Mouse (Mus musculus) kidney, embryonic 14.5 days (tissue): ENCODE measurements at regions not wholly inside any gene's neighbourhood (a gene's known extent, or its start where the extent isn't known, plus 50 kb on each side); places are given as distances from the start of the nearest gene placed in this dataset.

ENCODE experiments used
- ATAC-seq: fragments of 200-750 bp; cut with Nextera tagmentation; 2 replicates; pipeline ENCODE4 v1.8.0; 2017; ENCODE audit warnings: moderate number of reproducible peaks, mild to moderate bottlenecking, moderate TSS enrichment, moderate library complexity; ENCODE audit not compliant: low FRiP score, low TSS enrichment
- H3K27ac ChIP-seq: fragments of 300-500 bp; sonication (generic); 2 replicates; pipeline ENCODE4 v1.5.1; 2014; ENCODE audit warnings: low read depth, mild to moderate bottlenecking, low read length, moderate library complexity, mixed read lengths
- H3K27me3 ChIP-seq: fragments of 300-500 bp; sonication (generic); 2 replicates; pipeline ENCODE4 v1.6.1; 2014; ENCODE audit warnings: mild to moderate bottlenecking, low read length; ENCODE audit not compliant: control insufficient read depth, insufficient read depth
- H3K36me3 ChIP-seq: fragments of 300-500 bp; sonication (generic); 2 replicates; pipeline ENCODE4 v1.6.1; 2014; ENCODE audit warnings: low read length, mixed read lengths; ENCODE audit not compliant: control insufficient read depth, insufficient read depth
- H3K4me1 ChIP-seq: fragments of 300-500 bp; sonication (generic); 2 replicates; pipeline ENCODE4 v1.6.1; 2014; ENCODE audit warnings: low read length, mixed read lengths; ENCODE audit not compliant: control insufficient read depth, insufficient read depth
- H3K4me2 ChIP-seq: fragments of 300-500 bp; sonication (generic); replicated peaks from 2 replicates; pipeline ENCODE4 v1.6.1; 2014; ENCODE audit warnings: low read depth, mild to moderate bottlenecking, low read length
- H3K4me3 ChIP-seq: fragments of 300-500 bp; sonication (generic); 2 replicates; pipeline ENCODE4 v1.5.1; 2014; ENCODE audit warnings: mild to moderate bottlenecking, low read length
- H3K9ac ChIP-seq: fragments of 300-500 bp; sonication (generic); 2 replicates; pipeline ENCODE4 v1.6.1; 2014; ENCODE audit warnings: low read depth, mild to moderate bottlenecking, low read length, moderate library complexity
- H3K9me3 ChIP-seq: fragments of 300-500 bp; sonication (generic); 2 replicates; pipeline ENCODE4 v1.6.1; 2016; ENCODE audit warnings: low read length; ENCODE audit not compliant: control insufficient read depth
- WGBS: fragments of 180-500 bp; shearing (Covaris S2); extraction: QIAGEN DNeasy Blood & Tissue Kit; methylation state at CpG from one replicate; pipeline ENCODE4 v1.1.7; 2014; 5-methylcytosine and 5-hydroxymethylcytosine counted together

GRCm38 (mm10) chr10:111060626-111061025, 50.7 kb upstream of the Zdhhc17 start:
- no peak for ATAC-seq
- H3K27me3 ChIP-seq, result no peaks in the 10 kb centered on the region
- H3K9ac ChIP-seq, result no peak overlapping the region
- WGBS, result 82% methylated on average over 8 of the region's 8 CpGs
- no peak overlapping the region for H3K4me3 ChIP-seq
- no peak overlapping the region for H3K4me2 ChIP-seq
- no peaks in the 10 kb centered on the region for H3K4me1 ChIP-seq
- H3K36me3 ChIP-seq, result no peaks in the 10 kb centered on the region
- H3K27ac ChIP-seq, result no peak overlapping the region
- no peaks in the 10 kb centered on the region for H3K9me3 ChIP-seq
